Mouse (Mus musculus): ENCODE results near the gene Hpn. TPM values are rescaled to one million over a fixed set of nuclear protein-coding genes. Genes with fewer than 3 reads are reported as not detected.

Hpn gene
- polyA plus RNA-seq, 1 experiment from 2014 or later: 1.2 TPM

DNA sequence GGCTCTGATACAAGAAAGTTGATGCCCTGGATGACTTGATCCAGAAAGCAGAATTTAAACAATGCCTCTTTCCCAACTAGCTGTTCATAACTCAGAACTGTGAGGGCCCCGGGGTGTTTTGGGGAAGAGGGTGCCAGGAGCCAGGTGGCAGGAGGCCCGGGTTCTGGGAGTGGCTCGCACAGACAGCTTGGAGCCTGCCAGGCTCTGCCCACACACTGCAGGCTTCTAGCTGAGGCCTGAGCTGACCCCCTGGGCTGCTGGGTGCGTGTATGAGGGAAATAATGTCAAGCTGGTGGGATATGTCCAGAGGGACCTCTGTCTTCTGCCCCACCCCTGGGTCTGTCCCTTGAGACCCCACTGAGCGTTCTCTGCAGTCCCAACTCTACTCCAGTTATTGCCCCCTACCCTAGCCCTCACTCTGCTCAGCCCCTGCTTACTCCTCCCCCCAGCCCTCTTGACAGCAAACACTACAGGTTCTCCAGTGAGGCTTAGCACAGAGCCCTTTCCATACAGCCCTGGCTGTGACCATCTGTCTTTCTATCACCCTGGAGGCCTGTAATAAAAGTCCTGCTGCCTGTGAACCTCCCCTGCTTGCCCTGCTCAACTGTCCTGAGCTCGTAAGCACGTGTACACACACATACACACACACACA, 40.9 kb downstream of the Hpn start:
- H3K27ac ChIP-seq (ENCODE audit: low read depth, low read length): no peak overlapping the region
- no peaks in the 10 kb centered on the region for H3K4me1 ChIP-seq (ENCODE audit: control insufficient read depth, insufficient read depth, low read length)
- WGBS: 77% methylated on average over 7 of the region's 7 CpGs
- no peak overlapping the region for H3K4me2 ChIP-seq
- H3K9ac ChIP-seq (ENCODE audit: low read length): no peak overlapping the region
- H3K4me3 ChIP-seq (ENCODE audit: low read depth, low read length): no peak overlapping the region
- no peaks in the 10 kb centered on the region for H3K36me3 ChIP-seq (ENCODE audit: control insufficient read depth, insufficient read depth, low read length)
- DNase-seq (ENCODE audit: low spot score, missing footprints) (no peak), ATAC-seq (ENCODE audit: low FRiP score) (peak; percentile 48)
- no peaks in the 10 kb centered on the region for H3K9me3 ChIP-seq (ENCODE audit: control insufficient read depth, low read length)
- H3K27me3 ChIP-seq (ENCODE audit: control insufficient read depth, insufficient read depth, low read length): no peaks in the 10 kb centered on the region

DNA sequence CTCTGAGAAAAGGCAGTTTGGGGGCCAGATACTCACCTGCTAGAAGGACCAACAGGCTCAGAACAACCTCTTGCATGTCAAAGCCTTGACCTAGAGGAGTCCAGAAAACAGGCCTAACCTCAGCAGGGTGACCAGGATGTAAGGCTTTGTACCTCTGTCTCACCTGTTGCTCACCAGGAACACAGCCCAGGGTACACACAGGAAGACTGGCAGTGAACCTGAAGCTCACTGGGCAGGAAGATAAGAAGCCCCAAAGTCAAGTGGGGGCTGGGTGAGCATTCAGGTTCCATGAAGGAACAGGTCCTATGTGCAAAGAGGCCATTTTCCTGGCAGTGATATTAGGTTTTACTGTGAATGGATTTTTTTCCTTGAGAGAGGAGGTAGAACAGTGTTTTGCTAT, 41.5 kb downstream of the Hpn start:
- Histone ChIP-seq H3K4me2 (no peak overlapping the region), H3K36me3 (ENCODE audit: control insufficient read depth, insufficient read depth, low read length) (no peaks in the 10 kb centered on the region), H3K9me3 (ENCODE audit: control insufficient read depth, low read length) (no peaks in the 10 kb centered on the region), H3K4me1 (ENCODE audit: control insufficient read depth, insufficient read depth, low read length) (no peaks in the 10 kb centered on the region), H3K4me3 (ENCODE audit: low read depth, low read length) (no peak overlapping the region), H3K27me3 (ENCODE audit: control insufficient read depth, insufficient read depth, low read length) (no peaks in the 10 kb centered on the region), H3K27ac (ENCODE audit: low read depth, low read length) (no peak overlapping the region), H3K9ac (ENCODE audit: low read length) (no peak overlapping the region)
- ATAC-seq (ENCODE audit: low FRiP score): no peak
- DNase-seq (ENCODE audit: low spot score, missing footprints): no peak

DNA sequence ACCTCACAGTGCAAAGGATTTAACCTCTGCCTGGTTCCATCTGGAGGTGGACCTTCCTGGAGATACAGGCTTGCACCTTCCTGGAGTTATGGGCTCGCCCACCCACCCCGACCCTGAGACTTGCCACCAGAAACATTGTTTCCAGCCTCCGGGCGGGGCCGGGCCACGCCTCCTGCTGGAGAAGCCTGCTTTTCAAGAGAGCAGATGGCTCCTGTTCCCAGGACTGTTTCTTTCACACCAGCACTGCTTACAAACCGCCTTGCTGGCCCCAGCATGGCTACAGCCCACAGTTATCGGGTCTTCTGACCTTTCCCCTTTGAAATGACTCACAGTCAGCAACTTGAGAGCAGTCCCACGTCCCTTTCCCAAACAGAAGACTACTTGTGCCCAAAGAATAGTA, 42.8 kb downstream of the Hpn start:
- ATAC-seq (ENCODE audit: low FRiP score) (no peak), DNase-seq (ENCODE audit: low spot score, missing footprints) (no peak)
- no peaks in the 10 kb centered on the region for H3K36me3 ChIP-seq (ENCODE audit: control insufficient read depth, insufficient read depth, low read length)
- H3K9ac ChIP-seq (ENCODE audit: low read length): no peak overlapping the region
- no peaks in the 10 kb centered on the region for H3K27me3 ChIP-seq (ENCODE audit: control insufficient read depth, insufficient read depth, low read length)
- H3K4me2 ChIP-seq: no peak overlapping the region
- no peaks in the 10 kb centered on the region for H3K9me3 ChIP-seq (ENCODE audit: control insufficient read depth, low read length)
- H3K4me1 ChIP-seq (ENCODE audit: control insufficient read depth, insufficient read depth, low read length): no peaks in the 10 kb centered on the region
- no peak overlapping the region for H3K4me3 ChIP-seq (ENCODE audit: low read depth, low read length)
- WGBS: 68% methylated on average over 9 of the region's 9 CpGs
- no peak overlapping the region for H3K27ac ChIP-seq (ENCODE audit: low read depth, low read length)

DNA sequence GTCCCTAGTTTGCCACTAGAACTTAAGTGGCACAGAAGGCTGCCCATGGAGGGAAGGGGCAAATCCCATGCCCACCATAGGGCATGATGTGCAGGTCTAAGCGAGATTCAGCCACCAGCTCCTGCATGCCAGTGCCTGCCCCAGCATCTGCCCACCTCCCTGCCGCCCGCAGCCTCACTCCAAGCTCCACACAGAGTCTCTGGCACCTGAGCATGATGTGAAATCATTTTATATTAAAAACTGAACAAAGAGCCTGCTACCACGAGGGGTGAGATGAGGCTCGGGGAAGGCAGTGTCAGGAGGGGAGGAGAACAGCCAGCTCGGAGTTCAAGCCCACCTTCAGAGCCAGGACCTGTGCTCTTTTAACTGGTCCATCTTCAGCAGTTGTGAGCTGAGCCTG, 44.8 kb downstream of the Hpn start:
- H3K9me3 ChIP-seq (ENCODE audit: control insufficient read depth, low read length): no peaks in the 10 kb centered on the region
- H3K4me1 ChIP-seq (ENCODE audit: control insufficient read depth, insufficient read depth, low read length): no peaks in the 10 kb centered on the region
- DNase-seq (ENCODE audit: low spot score, missing footprints) (peak; percentile 8), ATAC-seq (ENCODE audit: low FRiP score) (no peak)
- H3K36me3 ChIP-seq (ENCODE audit: control insufficient read depth, insufficient read depth, low read length): no peaks in the 10 kb centered on the region
- H3K9ac ChIP-seq (ENCODE audit: low read length): no peak overlapping the region
- no peaks in the 10 kb centered on the region for H3K27me3 ChIP-seq (ENCODE audit: control insufficient read depth, insufficient read depth, low read length)
- H3K4me3 ChIP-seq (ENCODE audit: low read depth, low read length): no peak overlapping the region
- no peak overlapping the region for H3K27ac ChIP-seq (ENCODE audit: low read depth, low read length)
- H3K4me2 ChIP-seq: no peak overlapping the region
- 80% methylated on average over 6 of the region's 6 CpGs for WGBS

DNA sequence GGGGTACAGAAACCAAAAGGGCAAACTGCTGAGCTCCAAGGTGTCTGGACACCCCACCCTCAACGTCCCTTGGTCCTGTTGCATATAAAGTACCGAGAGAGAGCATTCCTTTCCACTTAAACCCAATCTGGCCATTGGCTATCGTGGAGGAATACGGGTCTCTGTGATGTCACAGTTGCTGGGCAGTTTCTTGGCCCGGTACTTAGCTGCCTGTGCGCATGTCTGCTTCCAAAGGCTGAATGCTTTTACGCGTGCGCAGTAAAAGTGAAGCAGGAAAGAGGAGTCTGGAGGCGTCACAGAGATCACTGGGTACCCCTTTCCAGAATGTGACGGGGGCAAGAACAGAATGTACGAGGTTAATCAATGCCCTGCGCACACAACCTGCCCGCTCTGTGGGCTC, 45.6 kb downstream of the Hpn start:
- H3K27ac ChIP-seq (ENCODE audit: low read depth, low read length): no peak overlapping the region
- ATAC-seq (ENCODE audit: low FRiP score): no peak

DNA sequence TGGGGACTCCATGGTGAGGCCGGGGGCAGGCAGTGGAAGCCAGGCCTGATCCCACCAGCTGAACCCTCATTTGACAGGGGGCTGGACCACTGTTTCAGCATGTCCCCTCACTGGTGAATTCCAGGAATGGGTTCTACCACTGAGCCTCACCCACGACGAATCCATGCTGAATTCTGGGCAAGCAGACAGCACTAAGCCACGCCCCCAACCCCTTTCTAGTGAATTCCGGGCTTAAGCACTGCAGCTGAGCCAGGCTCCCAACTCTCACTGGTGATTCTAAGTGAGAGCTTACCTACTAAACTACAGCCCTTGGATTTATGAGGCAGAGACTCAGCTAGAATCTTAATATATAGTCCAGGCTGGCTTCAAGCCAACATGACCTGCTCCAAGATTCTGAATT, 47.3 kb downstream of the Hpn start:
- Histone ChIP-seq H3K9ac (ENCODE audit: low read length) (no peak overlapping the region), H3K27me3 (ENCODE audit: control insufficient read depth, insufficient read depth, low read length) (no peaks in the 10 kb centered on the region), H3K4me3 (ENCODE audit: low read depth, low read length) (no peak overlapping the region), H3K4me1 (ENCODE audit: control insufficient read depth, insufficient read depth, low read length) (no peaks in the 10 kb centered on the region), H3K36me3 (ENCODE audit: control insufficient read depth, insufficient read depth, low read length) (no peaks in the 10 kb centered on the region), H3K27ac (ENCODE audit: low read depth, low read length) (no peak overlapping the region), H3K9me3 (ENCODE audit: control insufficient read depth, low read length) (no peaks in the 10 kb centered on the region), H3K4me2 (no peak overlapping the region)
- no peak for ATAC-seq (ENCODE audit: low FRiP score)
- WGBS: 41% methylated on average over 5 of the region's 5 CpGs
- DNase-seq (ENCODE audit: low spot score, missing footprints): no peak

More for the DNA sequence above, 45.6 kb downstream of the Hpn start:
- 90% methylated on average over 14 of the region's 14 CpGs for WGBS
- H3K4me1 ChIP-seq (ENCODE audit: control insufficient read depth, insufficient read depth, low read length): no peaks in the 10 kb centered on the region
- DNase-seq (ENCODE audit: low spot score, missing footprints): peak; percentile 21
- no peaks in the 10 kb centered on the region for H3K36me3 ChIP-seq (ENCODE audit: control insufficient read depth, insufficient read depth, low read length)
- no peaks in the 10 kb centered on the region for H3K9me3 ChIP-seq (ENCODE audit: control insufficient read depth, low read length)
- H3K4me2 ChIP-seq: no peak overlapping the region
- H3K27me3 ChIP-seq (ENCODE audit: control insufficient read depth, insufficient read depth, low read length): no peaks in the 10 kb centered on the region
- no peak overlapping the region for H3K4me3 ChIP-seq (ENCODE audit: low read depth, low read length)
- no peak overlapping the region for H3K9ac ChIP-seq (ENCODE audit: low read length)

DNA sequence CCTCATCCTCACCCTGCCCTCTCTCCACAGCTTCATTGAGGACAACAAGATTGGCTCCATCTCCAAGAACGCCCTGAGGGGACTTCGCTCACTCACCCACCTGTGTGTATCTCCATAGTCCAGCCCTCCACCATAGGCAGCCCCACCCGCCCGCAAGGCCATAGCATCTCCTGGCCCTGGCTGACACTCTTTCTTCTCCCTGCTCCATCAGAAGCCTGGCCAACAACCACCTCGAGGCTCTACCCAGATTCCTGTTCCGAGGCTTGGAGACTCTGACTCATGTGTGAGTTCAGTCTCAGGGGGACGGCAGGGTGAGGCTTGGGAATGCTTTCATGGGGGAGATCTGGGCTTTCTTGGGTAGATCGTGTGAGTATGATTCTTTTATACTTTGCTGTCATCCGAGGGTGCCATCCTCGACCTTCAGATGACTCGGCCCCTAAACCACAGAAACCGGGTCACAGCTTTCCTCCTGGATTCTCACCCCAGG, 52.0 kb downstream of the Hpn start:
- WGBS: 84% methylated on average over 12 of the region's 12 CpGs
- DNase-seq (ENCODE audit: low spot score, missing footprints) (no peak), ATAC-seq (ENCODE audit: low FRiP score) (no peak)
- Histone ChIP-seq H3K27ac (ENCODE audit: low read depth, low read length) (no peak overlapping the region), H3K4me3 (ENCODE audit: low read depth, low read length) (no peak overlapping the region), H3K9ac (ENCODE audit: low read length) (no peak overlapping the region), H3K27me3 (ENCODE audit: control insufficient read depth, insufficient read depth, low read length) (no peaks in the 10 kb centered on the region), H3K4me2 (no peak overlapping the region), H3K36me3 (ENCODE audit: control insufficient read depth, insufficient read depth, low read length) (no peaks in the 10 kb centered on the region), H3K9me3 (ENCODE audit: control insufficient read depth, low read length) (no peaks in the 10 kb centered on the region), H3K4me1 (ENCODE audit: control insufficient read depth, insufficient read depth, low read length) (no peaks in the 10 kb centered on the region)

DNA sequence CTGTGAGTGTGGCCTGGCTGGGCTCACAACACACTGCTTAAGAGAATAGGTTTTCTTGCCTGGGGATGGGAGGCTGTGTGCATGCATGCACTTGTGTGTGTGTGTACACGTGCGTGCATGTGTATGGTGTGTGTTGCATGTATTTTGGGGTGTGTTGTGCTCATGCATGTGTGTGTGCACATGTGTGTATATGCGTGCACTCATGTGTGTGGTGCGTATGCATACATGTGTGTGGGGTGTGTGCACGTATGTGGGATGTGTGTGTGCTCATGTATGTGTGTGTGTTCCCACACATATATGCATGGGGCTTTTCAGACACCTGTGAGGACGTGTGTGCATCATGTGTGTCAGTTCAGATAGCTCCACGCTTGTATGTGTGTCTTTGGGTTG, 54.5 kb downstream of the Hpn start:
- H3K4me3 ChIP-seq (ENCODE audit: low read depth, low read length): no peak overlapping the region
- no peaks in the 10 kb centered on the region for H3K9me3 ChIP-seq (ENCODE audit: control insufficient read depth, low read length)
- ATAC-seq (ENCODE audit: low FRiP score): no peak
- H3K27me3 ChIP-seq (ENCODE audit: control insufficient read depth, insufficient read depth, low read length): no peaks in the 10 kb centered on the region
- H3K27ac ChIP-seq (ENCODE audit: low read depth, low read length): no peak overlapping the region
- no peak overlapping the region for H3K4me2 ChIP-seq
- DNase-seq (ENCODE audit: low spot score, missing footprints): no peak
- no peak overlapping the region for H3K9ac ChIP-seq (ENCODE audit: low read length)
- H3K4me1 ChIP-seq (ENCODE audit: control insufficient read depth, insufficient read depth, low read length): no peaks in the 10 kb centered on the region
- 87% methylated on average over 7 of the region's 7 CpGs for WGBS
- H3K36me3 ChIP-seq (ENCODE audit: control insufficient read depth, insufficient read depth, low read length): no peaks in the 10 kb centered on the region

DNA sequence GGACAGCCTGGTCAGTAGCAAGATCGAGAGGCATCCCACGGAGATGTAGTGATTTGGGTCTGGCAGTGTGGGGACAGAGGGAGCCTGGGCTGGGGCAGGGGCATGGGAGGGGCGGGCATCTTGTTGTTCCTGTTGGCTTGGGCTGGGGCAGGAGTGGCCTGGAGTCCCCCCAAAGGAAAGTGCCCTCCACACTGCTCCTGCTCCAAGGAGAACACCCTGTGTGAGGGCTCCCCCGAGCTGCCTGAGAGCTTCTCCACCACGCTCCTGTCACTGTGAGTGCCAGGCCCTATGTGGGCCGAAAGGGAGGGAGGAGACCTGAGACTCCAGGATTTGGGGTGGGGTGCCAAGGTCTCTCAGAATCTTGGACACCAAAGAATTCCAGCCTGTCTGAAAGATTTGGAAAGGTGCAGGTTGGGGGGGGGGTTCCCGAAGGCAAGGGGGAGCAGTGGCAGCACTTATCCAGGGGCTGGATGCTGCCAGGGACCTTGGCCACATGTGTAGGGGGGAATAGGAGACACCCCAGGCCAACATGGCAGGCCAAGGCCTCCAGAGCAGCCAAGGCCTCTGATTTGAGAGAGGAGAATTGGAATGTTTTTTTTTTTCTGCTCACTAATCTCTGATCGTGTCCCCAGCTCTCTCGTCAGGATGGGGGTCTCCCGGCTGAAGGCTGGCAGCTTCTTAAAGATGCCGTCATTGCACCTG, 55.0 kb downstream of the Hpn start:
- 0 out of 2 replicates have a peak overlapping the region, but pooled peaks have one; percentile 14 for H3K9ac ChIP-seq (ENCODE audit: low read length)

More for the DNA sequence above, 55.0 kb downstream of the Hpn start:
- Histone ChIP-seq H3K27ac (ENCODE audit: low read depth, low read length) (no peak overlapping the region), H3K4me2 (no peak overlapping the region), H3K4me1 (ENCODE audit: control insufficient read depth, insufficient read depth, low read length) (peaks cover 2% of the 10 kb centered on the region; the same call in 1 of the 2 replicates), H3K36me3 (ENCODE audit: control insufficient read depth, insufficient read depth, low read length) (no peaks in the 10 kb centered on the region), H3K9me3 (ENCODE audit: control insufficient read depth, low read length) (no peaks in the 10 kb centered on the region), H3K27me3 (ENCODE audit: control insufficient read depth, insufficient read depth, low read length) (no peaks in the 10 kb centered on the region), H3K4me3 (ENCODE audit: low read depth, low read length) (no peak overlapping the region)
- no peak; the same call in 1 of the 2 replicates for ATAC-seq (ENCODE audit: low FRiP score)
- DNase-seq (ENCODE audit: low spot score, missing footprints): no peak
- WGBS: 69% methylated on average over 11 of the region's 11 CpGs
